Mouse (Mus musculus): ENCODE measurements at regions not wholly inside any gene's neighbourhood (a gene's known extent, or its start where the extent isn't known, plus 50 kb on each side); places are given as distances from the start of the nearest gene placed in this dataset.
A peak's percentile ranks its signal among the peaks of the same experiment; 100 is the strongest.

GRCm38 (mm10) chr16:87261527-87261926 is 92.5 kb upstream of the N6amt1 start:
- Histone ChIP-seq H3K4me2 (replicated peaks) (no peak overlapping the region), H3K9ac (no peak overlapping the region), H3K4me1 (no peaks in the 10 kb centered on the region), H3K36me3 (no peaks in the 10 kb centered on the region), H3K27ac (replicated peaks) (no peak overlapping the region), H3K9me3 (replicated peaks) (no peaks in the 10 kb centered on the region), H3K27me3 (no peaks in the 10 kb centered on the region), H3K4me3 (replicated peaks) (no peak overlapping the region)
- 36% methylated on average over 7 of the region's 7 CpGs for WGBS
- ATAC-seq (ENCODE audit: insufficient number of reproducible peaks, low FRiP score, low TSS enrichment, low read depth): peak; percentile 7; the same call in 1 of the 2 replicates

- H3K4me3 ChIP-seq (replicated peaks): no peak overlapping the region
- H3K9me3 ChIP-seq (replicated peaks): no peaks in the 10 kb centered on the region
- H3K9ac ChIP-seq: no peak overlapping the region
- WGBS: 94% methylated on average over 1 of the region's 1 CpGs
- H3K4me2 ChIP-seq (replicated peaks): no peak overlapping the region
- H3K36me3 ChIP-seq: no peaks in the 10 kb centered on the region
- ATAC-seq (ENCODE audit: insufficient number of reproducible peaks, low FRiP score, low TSS enrichment, low read depth): no peak
- H3K27me3 ChIP-seq: 0 out of 2 replicates have a peak, but pooled peaks cover 3% of the 10 kb centered on the region
- H3K27ac ChIP-seq (replicated peaks): no peak overlapping the region
- no peaks in the 10 kb centered on the region for H3K4me1 ChIP-seq
Measured at GRCm38 (mm10) chr16:87254736-87255135, 99.2 kb upstream of the N6amt1 start.

- 83% methylated on average over 10 of the region's 10 CpGs for WGBS
- H3K4me1 ChIP-seq: peaks cover 9% of the 10 kb centered on the region
- no peaks in the 10 kb centered on the region for H3K9me3 ChIP-seq (replicated peaks)
- H3K9ac ChIP-seq: no peak overlapping the region
- no peak overlapping the region for H3K4me2 ChIP-seq (replicated peaks)
- 0 out of 2 replicates have a peak, but pooled peaks cover 3% of the 10 kb centered on the region for H3K27me3 ChIP-seq
- H3K27ac ChIP-seq (replicated peaks): no peak overlapping the region
- no peak overlapping the region for H3K4me3 ChIP-seq (replicated peaks)
- no peaks in the 10 kb centered on the region for H3K36me3 ChIP-seq
- ATAC-seq (ENCODE audit: insufficient number of reproducible peaks, low FRiP score, low TSS enrichment, low read depth): no peak
Measured at GRCm38 (mm10) chr16:87250531-87250930, 103.5 kb upstream of the N6amt1 start.

- H3K27ac ChIP-seq (replicated peaks): no peak overlapping the region
- no peaks in the 10 kb centered on the region for H3K9me3 ChIP-seq (replicated peaks)
- no peak overlapping the region for H3K9ac ChIP-seq
- H3K27me3 ChIP-seq: 0 out of 2 replicates have a peak, but pooled peaks cover 3% of the 10 kb centered on the region
- no peak overlapping the region for H3K4me2 ChIP-seq (replicated peaks)
- no peaks in the 10 kb centered on the region for H3K36me3 ChIP-seq
- ATAC-seq (ENCODE audit: insufficient number of reproducible peaks, low FRiP score, low TSS enrichment, low read depth): no peak
- 23% methylated on average over 7 of the region's 7 CpGs for WGBS
- peaks cover 9% of the 10 kb centered on the region for H3K4me1 ChIP-seq
- H3K4me3 ChIP-seq (replicated peaks): no peak overlapping the region
Measured at GRCm38 (mm10) chr16:87249903-87250302, 104.1 kb upstream of the N6amt1 start.

GRCm38 (mm10) chr16:87248501-87249030 is 105.4 kb upstream of the N6amt1 start:
- no peak overlapping the region for H3K27ac ChIP-seq (replicated peaks)
- 0 out of 2 replicates have a peak, but pooled peaks cover 3% of the 10 kb centered on the region for H3K27me3 ChIP-seq
- H3K4me1 ChIP-seq: peaks cover 9% of the 10 kb centered on the region
- no peak overlapping the region for H3K4me2 ChIP-seq (replicated peaks)
- ATAC-seq (ENCODE audit: insufficient number of reproducible peaks, low FRiP score, low TSS enrichment, low read depth): no peak
- no peaks in the 10 kb centered on the region for H3K36me3 ChIP-seq
- no peak overlapping the region for H3K9ac ChIP-seq
- no peak overlapping the region for H3K4me3 ChIP-seq (replicated peaks)
- WGBS: 30% methylated on average over 6 of the region's 6 CpGs
- H3K9me3 ChIP-seq (replicated peaks): no peaks in the 10 kb centered on the region

DNA sequence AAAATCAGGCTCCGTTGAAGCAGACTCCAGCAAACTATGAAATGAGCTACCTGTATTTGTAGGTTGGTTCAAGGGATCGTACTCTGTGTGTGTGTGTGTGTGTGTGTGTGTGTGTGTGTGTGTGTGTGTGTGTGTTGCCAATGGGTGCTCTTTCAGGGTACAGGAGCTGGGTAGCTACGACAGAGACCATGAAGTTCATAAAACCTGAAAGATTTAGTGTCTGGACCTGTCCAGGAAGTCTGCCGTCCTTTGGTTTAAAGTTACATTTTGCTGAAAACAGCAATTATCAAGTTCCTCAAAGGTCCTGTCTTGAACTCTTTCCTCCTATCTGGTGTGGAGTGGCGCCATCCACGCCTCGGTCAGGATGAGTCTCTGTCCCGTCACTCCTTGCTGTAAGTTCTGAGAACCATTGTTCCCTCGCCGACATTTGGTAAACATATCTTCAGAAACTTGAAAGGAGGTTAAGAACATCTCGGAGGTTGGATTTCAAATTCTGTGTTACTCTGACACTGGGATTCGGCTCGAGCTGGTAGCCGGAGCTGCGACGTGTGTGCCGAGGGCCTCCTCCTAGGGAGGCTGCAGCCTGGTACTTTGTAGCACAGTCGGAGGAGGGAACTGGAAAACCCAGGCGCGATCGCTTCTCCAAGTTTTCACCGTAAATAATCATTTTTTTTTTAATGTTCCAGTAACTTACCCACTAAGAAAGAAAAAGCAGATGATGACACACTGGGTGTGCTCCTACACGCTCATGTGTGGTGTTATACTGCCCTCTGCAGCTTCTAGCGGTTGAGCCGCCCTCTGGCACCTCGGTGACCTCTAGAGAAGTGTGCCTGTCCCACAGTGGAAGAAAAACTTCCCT is 107.8 kb upstream of the N6amt1 start:
- Histone ChIP-seq H3K4me3 (replicated peaks) (peak overlapping the region; percentile 31), H3K27me3 (0 out of 2 replicates have a peak, but pooled peaks cover 3% of the 10 kb centered on the region), H3K4me1 (peaks cover 9% of the 10 kb centered on the region), H3K9me3 (replicated peaks) (no peaks in the 10 kb centered on the region), H3K9ac (no peak overlapping the region), H3K4me2 (replicated peaks) (peak overlapping the region; percentile 45), H3K36me3 (no peaks in the 10 kb centered on the region), H3K27ac (replicated peaks) (peak overlapping the region; percentile 83)
- ATAC-seq (ENCODE audit: insufficient number of reproducible peaks, low FRiP score, low TSS enrichment, low read depth): peak; percentile 81; the same call in 1 of the 2 replicates
- WGBS: 33% methylated on average over 26 of the region's 26 CpGs

- Histone ChIP-seq H3K4me3 (replicated peaks) (no peak overlapping the region), H3K27ac (replicated peaks) (no peak overlapping the region; the same call in 1 of the 2 replicates), H3K9me3 (replicated peaks) (no peaks in the 10 kb centered on the region), H3K4me2 (replicated peaks) (no peak overlapping the region), H3K27me3 (0 out of 2 replicates have a peak, but pooled peaks cover 2% of the 10 kb centered on the region), H3K36me3 (no peaks in the 10 kb centered on the region), H3K4me1 (peaks cover 9% of the 10 kb centered on the region), H3K9ac (no peak overlapping the region)
- ATAC-seq (ENCODE audit: insufficient number of reproducible peaks, low FRiP score, low TSS enrichment, low read depth): no peak
- WGBS: 80% methylated on average over 7 of the region's 7 CpGs
Measured at GRCm38 (mm10) chr16:87245441-87245840, 108.5 kb upstream of the N6amt1 start.

DNA sequence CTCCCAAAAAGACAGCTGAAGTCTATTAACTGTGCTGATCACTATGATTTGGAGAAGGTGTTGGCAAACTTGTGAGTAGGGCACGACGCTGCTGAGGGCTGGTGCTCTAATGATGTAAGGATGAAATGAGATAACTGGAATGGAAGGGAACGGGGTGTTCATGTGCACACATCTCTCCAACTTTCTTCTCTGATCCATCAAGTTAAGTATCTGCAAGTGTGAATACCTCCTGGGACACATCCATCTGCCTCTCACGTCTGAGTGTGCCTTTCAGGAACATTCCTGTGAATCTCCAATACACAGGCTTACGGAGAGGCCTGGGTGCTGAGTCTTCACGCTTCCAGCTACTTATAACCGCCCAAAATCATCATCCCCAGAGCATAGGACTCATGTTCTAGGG is 112.0 kb upstream of the N6amt1 start:
- Histone ChIP-seq H3K4me1 (peaks cover 6% of the 10 kb centered on the region), H3K4me2 (replicated peaks) (no peak overlapping the region), H3K27me3 (no peaks in the 10 kb centered on the region), H3K36me3 (no peaks in the 10 kb centered on the region), H3K4me3 (replicated peaks) (no peak overlapping the region), H3K9ac (no peak overlapping the region), H3K27ac (replicated peaks) (no peak overlapping the region), H3K9me3 (replicated peaks) (no peaks in the 10 kb centered on the region)
- no peak for ATAC-seq (ENCODE audit: insufficient number of reproducible peaks, low FRiP score, low TSS enrichment, low read depth)
- 74% methylated on average over 7 of the region's 7 CpGs for WGBS

GRCm38 (mm10) chr16:87239105-87239504 is 114.9 kb upstream of the N6amt1 start:
- H3K4me3 ChIP-seq (replicated peaks): no peak overlapping the region
- H3K9me3 ChIP-seq (replicated peaks): no peaks in the 10 kb centered on the region
- no peaks in the 10 kb centered on the region for H3K27me3 ChIP-seq
- 85% methylated on average over 7 of the region's 7 CpGs for WGBS
- H3K27ac ChIP-seq (replicated peaks): no peak overlapping the region
- no peaks in the 10 kb centered on the region for H3K4me1 ChIP-seq
- no peak overlapping the region for H3K4me2 ChIP-seq (replicated peaks)
- no peaks in the 10 kb centered on the region for H3K36me3 ChIP-seq
- no peak for ATAC-seq (ENCODE audit: insufficient number of reproducible peaks, low FRiP score, low TSS enrichment, low read depth)
- no peak overlapping the region for H3K9ac ChIP-seq

GRCm38 (mm10) chr16:87234199-87234598 is 119.8 kb upstream of the N6amt1 start:
- WGBS: 53% methylated on average over 4 of the region's 4 CpGs

DNA sequence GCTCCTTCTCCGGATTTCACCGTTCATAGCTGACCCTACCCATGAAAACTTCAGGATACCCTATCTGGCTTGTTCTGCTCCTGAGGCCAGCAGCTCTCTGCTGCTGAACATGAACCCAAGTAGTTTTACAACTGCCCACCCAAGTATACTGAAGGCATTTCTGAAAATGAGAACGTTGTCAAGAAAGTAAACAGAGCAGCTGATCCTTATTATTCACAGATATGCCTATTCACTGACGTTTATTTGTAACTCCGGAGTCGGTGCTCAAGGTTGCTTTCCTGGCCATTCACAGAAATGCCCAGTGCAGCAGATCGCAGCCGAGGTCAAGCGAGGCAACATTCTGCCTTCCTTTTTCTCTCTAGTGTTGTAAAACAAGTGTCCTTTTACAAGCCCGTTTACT is 128.4 kb upstream of the N6amt1 start:
- no peak for ATAC-seq (ENCODE audit: insufficient number of reproducible peaks, low FRiP score, low TSS enrichment, low read depth)
- Histone ChIP-seq H3K9ac (no peak overlapping the region), H3K4me2 (replicated peaks) (no peak overlapping the region), H3K27me3 (no peaks in the 10 kb centered on the region), H3K9me3 (replicated peaks) (no peaks in the 10 kb centered on the region), H3K4me3 (replicated peaks) (no peak overlapping the region), H3K27ac (replicated peaks) (no peak overlapping the region; the same call in 1 of the 2 replicates), H3K4me1 (0 out of 2 replicates have a peak, but pooled peaks cover 6% of the 10 kb centered on the region), H3K36me3 (no peaks in the 10 kb centered on the region)
- WGBS: 47% methylated on average over 10 of the region's 10 CpGs

More at GRCm38 (mm10) chr16:87234199-87234598, 119.8 kb upstream of the N6amt1 start:
- no peak for ATAC-seq (ENCODE audit: insufficient number of reproducible peaks, low FRiP score, low TSS enrichment, low read depth)
- Histone ChIP-seq H3K27ac (replicated peaks) (no peak overlapping the region), H3K36me3 (no peaks in the 10 kb centered on the region), H3K4me2 (replicated peaks) (no peak overlapping the region), H3K9me3 (replicated peaks) (no peaks in the 10 kb centered on the region), H3K4me3 (replicated peaks) (no peak overlapping the region), H3K27me3 (no peaks in the 10 kb centered on the region), H3K9ac (no peak overlapping the region), H3K4me1 (no peaks in the 10 kb centered on the region)
